Mouse (Mus musculus): ENCODE data around the gene Wasf3. TPM values are rescaled to one million over a fixed set of nuclear protein-coding genes. Genes with fewer than 3 reads are reported as not detected.

Wasf3 gene
- total and polyA plus RNA-seq, 3 experiments: 0.05 TPM; not detected in 2

- Histone ChIP-seq H3K4me1 (ENCODE audit: insufficient read depth, low read depth, low read length) (no peaks in the 10 kb centered on the region), H3K27me3 (ENCODE audit: insufficient read depth, low read length) (no peaks in the 10 kb centered on the region), H3K4me3 (ENCODE audit: low read depth, low read length) (no peak overlapping the region), H3K9me3 (replicated peaks) (peaks cover 39% of the 10 kb centered on the region), H3K36me3 (replicated peaks) (no peaks in the 10 kb centered on the region)
- TF ChIP-seq POLR2AphosphoS5 (IDR thresholded peaks at IDR 0.05; ENCODE audit: insufficient replicate concordance, low read depth, low read length) (no peak), TAL1 (conservative IDR thresholded peaks at IDR 0.05; ENCODE audit: low read depth, low read length) (no peak)
- DNase-seq (ENCODE audit: low spot score): no peak
- no peak for ATAC-seq (ENCODE audit: extremely low read depth, insufficient number of reproducible peaks, low FRiP score, poor library complexity, severe bottlenecking)
Measured at GRCm38 (mm10) chr5:146370794-146371193, 14.0 kb upstream of the Wasf3 start.

DNA sequence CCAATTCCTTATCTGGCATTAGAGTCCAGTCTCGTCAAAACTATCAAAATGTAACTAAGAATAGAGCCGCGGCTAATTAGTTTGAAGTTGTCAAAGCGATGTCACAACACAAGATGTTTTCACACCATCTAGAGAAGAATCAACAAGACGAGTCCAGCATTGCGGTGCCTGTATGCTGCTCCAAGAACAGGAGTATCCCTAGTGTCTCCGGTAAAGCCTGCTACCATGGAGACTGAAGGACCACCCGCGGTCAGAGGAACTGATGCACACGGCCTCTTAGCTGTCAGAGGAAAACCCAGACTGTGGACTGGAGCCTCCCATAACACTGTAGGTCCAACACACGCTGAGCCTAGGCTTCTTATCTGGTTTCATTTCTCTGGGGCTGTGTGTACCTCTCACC lies 11.5 kb upstream of the Wasf3 start:
- TF ChIP-seq POLR2AphosphoS5 (IDR thresholded peaks at IDR 0.05; ENCODE audit: insufficient replicate concordance, low read depth, low read length) (no peak), GATA2 (IDR thresholded peaks at IDR 0.05; ENCODE audit: borderline replicate concordance, low read depth, low read length) (no peak), GATA1 (IDR thresholded peaks at IDR 0.05; ENCODE audit: borderline replicate concordance, low read length) (no peak), CTCF (IDR thresholded peaks at IDR 0.05; ENCODE audit: low read depth, low read length) (no peak), TAL1 (conservative IDR thresholded peaks at IDR 0.05; ENCODE audit: low read depth, low read length) (no peak)
- no peaks in the 10 kb centered on the region for H3K27me3 ChIP-seq (ENCODE audit: insufficient read depth, low read length)
- H3K36me3 ChIP-seq (replicated peaks): no peaks in the 10 kb centered on the region
- H3K4me1 ChIP-seq (ENCODE audit: insufficient read depth, low read depth, low read length): no peaks in the 10 kb centered on the region
- DNase-seq (ENCODE audit: low spot score) (no peak), ATAC-seq (ENCODE audit: extremely low read depth, insufficient number of reproducible peaks, low FRiP score, poor library complexity, severe bottlenecking) (no peak)
- no peak overlapping the region for H3K4me3 ChIP-seq (ENCODE audit: low read depth, low read length)
- peaks cover 46% of the 10 kb centered on the region for H3K9me3 ChIP-seq (replicated peaks)

GRCm38 (mm10) chr5:146376601-146377000 lies 8.2 kb upstream of the Wasf3 start:
- no peak for DNase-seq (ENCODE audit: low spot score)
- TF ChIP-seq TAL1 (conservative IDR thresholded peaks at IDR 0.05; ENCODE audit: low read depth, low read length) (no peak), CTCF (IDR thresholded peaks at IDR 0.05; ENCODE audit: low read depth, low read length) (peak; percentile 37)

GRCm38 (mm10) chr5:146380041-146380440 lies 4.7 kb upstream of the Wasf3 start:
- ATAC-seq (ENCODE audit: extremely low read depth, insufficient number of reproducible peaks, low FRiP score, poor library complexity, severe bottlenecking): no peak
- no peaks in the 10 kb centered on the region for H3K4me1 ChIP-seq (ENCODE audit: insufficient read depth, low read depth, low read length)
- H3K9me3 ChIP-seq (replicated peaks): peaks cover 29% of the 10 kb centered on the region
- H3K27me3 ChIP-seq (ENCODE audit: insufficient read depth, low read length): no peaks in the 10 kb centered on the region
- H3K4me3 ChIP-seq (ENCODE audit: low read depth, low read length): no peak overlapping the region
- H3K36me3 ChIP-seq (replicated peaks): no peaks in the 10 kb centered on the region
- TF ChIP-seq GATA2 (IDR thresholded peaks at IDR 0.05; ENCODE audit: borderline replicate concordance, low read depth, low read length) (no peak), TAL1 (conservative IDR thresholded peaks at IDR 0.05; ENCODE audit: low read depth, low read length) (no peak), GATA1 (IDR thresholded peaks at IDR 0.05; ENCODE audit: borderline replicate concordance, low read length) (no peak), POLR2AphosphoS5 (IDR thresholded peaks at IDR 0.05; ENCODE audit: insufficient replicate concordance, low read depth, low read length) (no peak), CTCF (IDR thresholded peaks at IDR 0.05; ENCODE audit: low read depth, low read length) (no peak)
- DNase-seq (ENCODE audit: low spot score): no peak

More at GRCm38 (mm10) chr5:146376601-146377000, 8.2 kb upstream of the Wasf3 start:
- Histone ChIP-seq H3K27me3 (ENCODE audit: insufficient read depth, low read length) (no peaks in the 10 kb centered on the region), H3K36me3 (replicated peaks) (no peaks in the 10 kb centered on the region), H3K4me1 (ENCODE audit: insufficient read depth, low read depth, low read length) (no peaks in the 10 kb centered on the region), H3K9me3 (replicated peaks) (peaks cover 25% of the 10 kb centered on the region), H3K4me3 (ENCODE audit: low read depth, low read length) (no peak overlapping the region)
- ATAC-seq (ENCODE audit: extremely low read depth, insufficient number of reproducible peaks, low FRiP score, poor library complexity, severe bottlenecking): no peak

- Histone ChIP-seq H3K27me3 (ENCODE audit: insufficient read depth, low read length) (no peaks in the 10 kb centered on the region), H3K4me1 (ENCODE audit: insufficient read depth, low read depth, low read length) (no peaks in the 10 kb centered on the region), H3K4me3 (ENCODE audit: low read depth, low read length) (no peak overlapping the region), H3K36me3 (replicated peaks) (no peaks in the 10 kb centered on the region), H3K9me3 (replicated peaks) (peaks cover 33% of the 10 kb centered on the region)
- ATAC-seq (ENCODE audit: extremely low read depth, insufficient number of reproducible peaks, low FRiP score, poor library complexity, severe bottlenecking): no peak; the same call in 1 of the 2 replicates
- DNase-seq (ENCODE audit: low spot score): no peak
- TF ChIP-seq GATA1 (IDR thresholded peaks at IDR 0.05; ENCODE audit: borderline replicate concordance, low read length) (no peak), GATA2 (IDR thresholded peaks at IDR 0.05; ENCODE audit: borderline replicate concordance, low read depth, low read length) (no peak), TAL1 (conservative IDR thresholded peaks at IDR 0.05; ENCODE audit: low read depth, low read length) (no peak), POLR2AphosphoS5 (IDR thresholded peaks at IDR 0.05; ENCODE audit: insufficient replicate concordance, low read depth, low read length) (no peak), CTCF (IDR thresholded peaks at IDR 0.05; ENCODE audit: low read depth, low read length) (no peak)
Measured at GRCm38 (mm10) chr5:146382268-146382667, 2.5 kb upstream of the Wasf3 start.

- Histone ChIP-seq H3K9me3 (replicated peaks) (peaks cover 29% of the 10 kb centered on the region), H3K4me1 (ENCODE audit: insufficient read depth, low read depth, low read length) (no peaks in the 10 kb centered on the region), H3K36me3 (replicated peaks) (no peaks in the 10 kb centered on the region), H3K27me3 (ENCODE audit: insufficient read depth, low read length) (no peaks in the 10 kb centered on the region), H3K4me3 (ENCODE audit: low read depth, low read length) (no peak overlapping the region)
- no peak for TF ChIP-seq GATA2 (IDR thresholded peaks at IDR 0.05; ENCODE audit: borderline replicate concordance, low read depth, low read length)
- no peak for TF ChIP-seq TAL1 (conservative IDR thresholded peaks at IDR 0.05; ENCODE audit: low read depth, low read length)
- TF ChIP-seq CTCF (IDR thresholded peaks at IDR 0.05; ENCODE audit: low read depth, low read length): no peak
- no peak for TF ChIP-seq POLR2AphosphoS5 (IDR thresholded peaks at IDR 0.05; ENCODE audit: insufficient replicate concordance, low read depth, low read length)
- no peak for TF ChIP-seq GATA1 (IDR thresholded peaks at IDR 0.05; ENCODE audit: borderline replicate concordance, low read length)
- ATAC-seq (ENCODE audit: extremely low read depth, insufficient number of reproducible peaks, low FRiP score, poor library complexity, severe bottlenecking): no peak
- no peak for DNase-seq (ENCODE audit: low spot score)
Measured at GRCm38 (mm10) chr5:146383401-146383800, 1.4 kb upstream of the Wasf3 start.

DNA sequence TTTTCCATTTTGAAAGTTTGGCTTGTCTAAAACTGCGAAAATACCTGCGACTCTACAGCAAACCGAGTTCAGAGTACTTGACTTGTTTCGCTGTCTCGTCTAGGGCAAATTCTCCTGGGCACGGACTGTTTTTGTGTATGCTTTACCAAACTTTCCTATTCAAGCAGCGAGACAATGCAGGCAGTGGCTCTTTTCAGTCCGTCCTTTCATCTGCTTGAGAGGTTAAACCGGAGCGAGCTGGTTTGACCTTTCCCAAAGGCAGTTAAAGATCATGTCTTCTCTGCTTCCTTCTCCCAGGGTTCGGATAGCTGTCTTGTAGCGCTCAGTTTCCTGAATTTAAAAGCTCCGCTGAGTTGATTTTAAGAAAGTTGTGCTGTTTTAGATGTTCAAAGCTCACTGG lies 1.2 kb downstream of the Wasf3 start:
- Histone ChIP-seq H3K9me3 (replicated peaks) (peaks cover 29% of the 10 kb centered on the region), H3K4me3 (ENCODE audit: low read depth, low read length) (no peak overlapping the region), H3K36me3 (replicated peaks) (no peaks in the 10 kb centered on the region), H3K27me3 (ENCODE audit: insufficient read depth, low read length) (no peaks in the 10 kb centered on the region), H3K4me1 (ENCODE audit: insufficient read depth, low read depth, low read length) (no peaks in the 10 kb centered on the region)
- TF ChIP-seq POLR2AphosphoS5 (IDR thresholded peaks at IDR 0.05; ENCODE audit: insufficient replicate concordance, low read depth, low read length): no peak
- no peak for TF ChIP-seq CTCF (IDR thresholded peaks at IDR 0.05; ENCODE audit: low read depth, low read length)
- TF ChIP-seq GATA2 (IDR thresholded peaks at IDR 0.05; ENCODE audit: borderline replicate concordance, low read depth, low read length): no peak
- no peak for TF ChIP-seq TAL1 (conservative IDR thresholded peaks at IDR 0.05; ENCODE audit: low read depth, low read length)
- no peak for TF ChIP-seq GATA1 (IDR thresholded peaks at IDR 0.05; ENCODE audit: borderline replicate concordance, low read length)
- DNase-seq (ENCODE audit: low spot score) (no peak), ATAC-seq (ENCODE audit: extremely low read depth, insufficient number of reproducible peaks, low FRiP score, poor library complexity, severe bottlenecking) (no peak)

Data from G1E (cell line).